Mouse (Mus musculus) kidney, postnatal 0 days (tissue): ENCODE measurements at regions not wholly inside any gene's neighbourhood (a gene's known extent, or its start where the extent isn't known, plus 50 kb on each side); places are given as distances from the start of the nearest gene placed in this dataset.
"Not testable (repeated sequence)": the region's sequence is repeated elsewhere in the genome, so short reads cannot be mapped to it uniquely, and the experiment has no call there.

Experiments
- ATAC-seq: fragments of 200-750 bp; cut with Nextera tagmentation; replicated peaks from 2 replicates; pipeline ENCODE4 v1.8.0; 2017; ENCODE audit warnings: low read depth, moderate number of reproducible peaks, moderate TSS enrichment, moderate library complexity; ENCODE audit not compliant: low FRiP score
- DNase-seq: peaks from one replicate; pipeline ENCODE4 v3.0.0-alpha.2; 2016; ENCODE audit warnings: low spot score
- H3K27ac ChIP-seq: fragments of 300-500 bp; sonication (generic); 2 replicates; pipeline ENCODE4 v1.5.1; 2014; ENCODE audit warnings: mild to moderate bottlenecking
- H3K27me3 ChIP-seq: fragments of 300-500 bp; sonication (generic); 2 replicates; pipeline ENCODE4 v1.6.1; 2014; ENCODE audit warnings: low read length, mixed read lengths; ENCODE audit not compliant: insufficient read depth
- H3K36me3 ChIP-seq: fragments of 300-500 bp; sonication (generic); 2 replicates; pipeline ENCODE4 v1.6.1; 2014; ENCODE audit warnings: low read length, mixed read lengths; ENCODE audit not compliant: insufficient read depth
- H3K4me1 ChIP-seq: fragments of 300-500 bp; sonication (generic); replicated peaks from 2 replicates; pipeline ENCODE4 v1.6.1; 2014; ENCODE audit warnings: antibody characterized with exemption, low read length, mixed read lengths; ENCODE audit not compliant: insufficient read depth
- H3K4me2 ChIP-seq: fragments of 300-500 bp; sonication (generic); 2 replicates; pipeline ENCODE4 v1.6.1; 2014; ENCODE audit warnings: mild to moderate bottlenecking, low read length, moderate library complexity, mixed read lengths
- H3K4me3 ChIP-seq: fragments of 300-500 bp; sonication (generic); replicated peaks from 2 replicates; pipeline ENCODE4 v1.5.1; 2014; ENCODE audit warnings: low read depth, low read length
- H3K9ac ChIP-seq: fragments of 300-500 bp; sonication (generic); 2 replicates; pipeline ENCODE4 v1.6.1; 2014; ENCODE audit warnings: low read depth, low read length
- H3K9me3 ChIP-seq: fragments of 300-500 bp; sonication (generic); replicated peaks from 2 replicates; pipeline ENCODE4 v1.6.1; 2016; ENCODE audit warnings: low read length, inconsistent platforms, mixed read lengths
- CTCF ChIP-seq: IDR thresholded peaks from 2 replicates; pipeline ENCODE4 v1.5.1; 2016; ENCODE audit warnings: antibody characterized with exemption, low read depth, mild to moderate bottlenecking, moderate library complexity
- WGBS: fragments of 180-500 bp; shearing (Covaris S2); extraction: QIAGEN DNeasy Blood & Tissue Kit; methylation state at CpG from one replicate; pipeline ENCODE4 v1.1.7; 2014; 5-methylcytosine and 5-hydroxymethylcytosine counted together

GRCm38 (mm10) chr17:50346451-50347192 is 53.2 kb upstream of the Dazl start:
- H3K27ac ChIP-seq = no peak overlapping the region
- H3K27me3 ChIP-seq = no peaks in the 10 kb centered on the region
- no peaks in the 10 kb centered on the region for H3K9me3 ChIP-seq
- ATAC-seq = no peak
- H3K4me2 ChIP-seq = no peak overlapping the region
- no peak overlapping the region for H3K4me3 ChIP-seq
- no peak overlapping the region for H3K9ac ChIP-seq
- no peaks in the 10 kb centered on the region for H3K4me1 ChIP-seq
- DNase-seq = no peak
- TF ChIP-seq CTCF = no peak
- WGBS = 71% methylated on average over 7 of the region's 7 CpGs
- H3K36me3 ChIP-seq = no peaks in the 10 kb centered on the region

- H3K9me3 ChIP-seq, H3K27ac ChIP-seq, H3K9ac ChIP-seq, H3K4me1 ChIP-seq, H3K4me2 ChIP-seq, DNase-seq, H3K27me3 ChIP-seq, H3K4me3 ChIP-seq, ATAC-seq, H3K36me3 ChIP-seq: not testable (repeated sequence)
- TF ChIP-seq CTCF = 0 out of 2 replicates have a peak, but pooled peaks have one; percentile 21
- 72% methylated on average over 2 of the region's 2 CpGs for WGBS
Measured at GRCm38 (mm10) chr17:50353818-50354217, 60.4 kb upstream of the Dazl start.

GRCm38 (mm10) chr17:50354357-50354756 is 60.9 kb upstream of the Dazl start:
- DNase-seq (no peak), ATAC-seq (no peak)
- Histone ChIP-seq H3K4me3 (no peak overlapping the region), H3K4me2 (no peak overlapping the region), H3K27ac (no peak overlapping the region), H3K4me1 (no peaks in the 10 kb centered on the region), H3K27me3 (no peaks in the 10 kb centered on the region), H3K36me3 (no peaks in the 10 kb centered on the region), H3K9me3 (no peaks in the 10 kb centered on the region), H3K9ac (no peak overlapping the region)
- 85% methylated on average over 6 of the region's 6 CpGs for WGBS
- no peak for TF ChIP-seq CTCF

- H3K27me3 ChIP-seq = no peaks in the 10 kb centered on the region
- H3K36me3 ChIP-seq = no peaks in the 10 kb centered on the region
- H3K27ac ChIP-seq = no peak overlapping the region
- no peaks in the 10 kb centered on the region for H3K4me1 ChIP-seq
- ATAC-seq = no peak
- no peaks in the 10 kb centered on the region for H3K9me3 ChIP-seq
- no peak overlapping the region for H3K4me3 ChIP-seq
- WGBS = 72% methylated on average over 9 of the region's 9 CpGs
- no peak for TF ChIP-seq CTCF
- no peak for DNase-seq
- no peak overlapping the region for H3K4me2 ChIP-seq
- no peak overlapping the region for H3K9ac ChIP-seq
Measured at GRCm38 (mm10) chr17:50361657-50362233, 68.3 kb upstream of the Dazl start.

GRCm38 (mm10) chr17:50365396-50365795 is 72.0 kb upstream of the Dazl start:
- DNase-seq (no peak), ATAC-seq (no peak)
- H3K4me3 ChIP-seq = no peak overlapping the region
- H3K27ac ChIP-seq = no peak overlapping the region
- no peaks in the 10 kb centered on the region for H3K4me1 ChIP-seq
- WGBS = 62% methylated on average over 7 of the region's 7 CpGs
- H3K9me3 ChIP-seq = no peaks in the 10 kb centered on the region
- no peaks in the 10 kb centered on the region for H3K27me3 ChIP-seq
- TF ChIP-seq CTCF = no peak
- H3K4me2 ChIP-seq = no peak overlapping the region
- no peak overlapping the region for H3K9ac ChIP-seq
- H3K36me3 ChIP-seq = no peaks in the 10 kb centered on the region

- Histone ChIP-seq H3K4me2 (no peak overlapping the region), H3K9ac (no peak overlapping the region), H3K27ac (no peak overlapping the region), H3K27me3 (no peaks in the 10 kb centered on the region), H3K4me1 (no peaks in the 10 kb centered on the region), H3K4me3 (no peak overlapping the region), H3K36me3 (no peaks in the 10 kb centered on the region), H3K9me3 (no peaks in the 10 kb centered on the region)
- DNase-seq = no peak
- no peak for TF ChIP-seq CTCF
- 72% methylated on average over 5 of the region's 5 CpGs for WGBS
- ATAC-seq = no peak
Measured at GRCm38 (mm10) chr17:50366181-50366580, 72.7 kb upstream of the Dazl start.
